Comparison of ENCODE assay signal across 36 mouse cellular contexts in genomic region chr4:88513743-88514142, GRCm38 (mm10). TPM values are rescaled to one million over a fixed set of nuclear protein-coding genes. Genes with fewer than 3 reads are reported as not detected.
DNase-seq lines count a peak whose midpoint lies in the region; ATAC-seq lines count a peak whose summit lies in the region.
"Had no signal": no experiment of that assay in that cellular context is flagged by ENCODE, and none has a peak within 500 bp of the region (broad histone marks: within the 10 kb centered on the region; RNA-seq: fewer than 3 reads in every experiment).

No protein-coding gene starts in this region.

- no peak for DNase-seq in heart, postnatal 14 days
- DNase-seq in liver: peak; percentile 26
- no peak for DNase-seq in ovary, postnatal 36 days (ENCODE audit: low spot score)
- no peak for DNase-seq in left cerebral cortex, adult 9 months (ENCODE audit: low spot score in 2 of 2)
- no peak for DNase-seq in embryo, embryonic 9.5 days (ENCODE audit: extremely low spot score)
- DNase-seq in embryo, embryonic 11 days: no peak
- DNase-seq: cerebellum, adult 8-10 months had no signal

- no peak overlapping the region for H3K4me2 ChIP-seq in heart, embryonic 12.5 days
- H3K4me2 ChIP-seq in liver, embryonic 15.5 days: no peak overlapping the region
- H3K4me2 ChIP-seq: embryonic facial prominence, embryonic 13.5 days; forebrain, embryonic 12.5 days; heart, embryonic 13.5 days; kidney, embryonic 15.5 days; limb, embryonic 15.5 days; lung, embryonic 15.5 days; midbrain, embryonic 13.5 days had no signal

- H3K36me3 ChIP-seq in heart, embryonic 12.5 days: no peaks in the 10 kb centered on the region
- no peaks in the 10 kb centered on the region for H3K36me3 ChIP-seq in liver, embryonic 15.5 days (replicated peaks)
- H3K36me3 ChIP-seq: embryonic facial prominence, embryonic 13.5 days; forebrain, embryonic 12.5 days; heart, embryonic 13.5 days; kidney, embryonic 15.5 days; limb, embryonic 10.5 days; limb, embryonic 15.5 days; lung, embryonic 15.5 days; midbrain, embryonic 13.5 days had no signal

- no peak overlapping the region for H3K9ac ChIP-seq in heart, embryonic 12.5 days
- no peak overlapping the region for H3K9ac ChIP-seq in liver, embryonic 15.5 days
- H3K9ac ChIP-seq: embryonic facial prominence, embryonic 13.5 days; forebrain, embryonic 12.5 days; heart, embryonic 13.5 days; kidney, embryonic 15.5 days; limb, embryonic 15.5 days; lung, embryonic 15.5 days; midbrain, embryonic 13.5 days had no signal

- 65% methylated on average over 4 of the region's 4 CpGs for WGBS in heart, embryonic 12.5 days
- 27% methylated on average over 4 of the region's 4 CpGs for WGBS in liver, embryonic 15.5 days (ENCODE audit: insufficient replicate concordance)

- H3K27ac ChIP-seq in heart, embryonic 12.5 days (ENCODE audit: poor library complexity, severe bottlenecking): no peak overlapping the region
- no peak overlapping the region for H3K27ac ChIP-seq in liver, embryonic 15.5 days (replicated peaks)
- H3K27ac ChIP-seq: forebrain, embryonic 12.5 days; heart, embryonic 13.5 days; layer of hippocampus, adult 2 months; limb, embryonic 10.5 days; limb, embryonic 15.5 days; lung, embryonic 15.5 days; midbrain, embryonic 13.5 days had no signal

- no peak overlapping the region for H3K4me3 ChIP-seq in heart, embryonic 12.5 days
- H3K4me3 ChIP-seq in liver, embryonic 15.5 days (replicated peaks): no peak overlapping the region
- H3K4me3 ChIP-seq: embryonic facial prominence, embryonic 13.5 days; erythroblast, embryonic 14.5 days; forebrain, embryonic 12.5 days; heart, embryonic 13.5 days; kidney, embryonic 15.5 days; layer of hippocampus, adult 2 months; limb, embryonic 10.5 days; limb, embryonic 15.5 days; lung, embryonic 15.5 days; midbrain, embryonic 13.5 days had no signal

- intact Hi-C loops in heart, postnatal 14 days (cut with DNase I): loop anchor here (5.0 to 10.0 kb wide), 2 partner anchors 71 to 159 kb away; no protein-coding TSS in a partner anchor

- no peaks in the 10 kb centered on the region for H3K27me3 ChIP-seq in heart, embryonic 12.5 days (replicated peaks)
- H3K27me3 ChIP-seq in liver, embryonic 15.5 days: no peaks in the 10 kb centered on the region
- H3K27me3 ChIP-seq: embryonic facial prominence, embryonic 13.5 days; forebrain, embryonic 12.5 days; heart, embryonic 13.5 days; kidney, embryonic 15.5 days; limb, embryonic 15.5 days; lung, embryonic 15.5 days; megakaryocyte, embryonic 14.5 days; midbrain, embryonic 13.5 days had no signal

- H3K4me1 ChIP-seq in heart, embryonic 12.5 days (replicated peaks): peaks cover 20% of the 10 kb centered on the region
- peaks cover 10% of the 10 kb centered on the region for H3K4me1 ChIP-seq in liver, embryonic 15.5 days (replicated peaks)
- H3K4me1 ChIP-seq: limb, embryonic 15.5 days; midbrain, embryonic 13.5 days had no signal

- H3K9me3 ChIP-seq in heart, embryonic 12.5 days (replicated peaks): no peaks in the 10 kb centered on the region
- no peaks in the 10 kb centered on the region for H3K9me3 ChIP-seq in liver, embryonic 15.5 days (replicated peaks)
- H3K9me3 ChIP-seq: embryonic facial prominence, embryonic 13.5 days; forebrain, embryonic 12.5 days; heart, embryonic 13.5 days; kidney, embryonic 15.5 days; limb, embryonic 10.5 days; limb, embryonic 15.5 days; lung, embryonic 15.5 days; megakaryocyte, embryonic 14.5 days; midbrain, embryonic 13.5 days had no signal

- peak; percentile 52; the same call in 1 of the 2 replicates for ATAC-seq in heart, embryonic 12.5 days (ENCODE audit: insufficient number of reproducible peaks, low FRiP score)
- peak; percentile 72 for ATAC-seq in liver, embryonic 15.5 days (ENCODE audit: insufficient read depth)
- ATAC-seq: hindbrain, embryonic 16.5 days; midbrain, embryonic 13.5 days had no signal

RNA-seq across cellular contexts. Expression of gene Ifnb1, which starts 8.8 kb away (rescaled TPM):
- polyA plus RNA-seq in heart, embryonic 12.5 days (2016; fragmentation: Nextera tagmentation; extraction: Ambion mirVana): not detected in 2 replicates
- total RNA-seq in heart, postnatal 14 days (2021): not detected
- polyA plus RNA-seq in liver, embryonic 15.5 days (2015; fragmentation: Nextera tagmentation; extraction: Ambion mirVana): not detected in 2 replicates
- total RNA-seq: adrenal gland, adult 2 months; adrenal gland, postnatal 36 days; gastrocnemius, postnatal 14 days; granulocyte monocyte progenitor cell, adult 5-6 weeks; heart, postnatal 25 days; layer of hippocampus, adult 2 months; layer of hippocampus, postnatal 25 days; left cerebral cortex, adult 8-10 months; monocyte, adult 5-6 weeks had no signal
- polyA plus RNA-seq: activated CD4-positive, CD25-positive, alpha-beta regulatory T cell, adult 4 months; adrenal gland, adult 2 months; brain, embryonic 14.5 days; CD4-positive, CD25-positive, alpha-beta regulatory T cell, adult 4 months; embryonic facial prominence, embryonic 13.5 days; erythroblast, embryonic 14.5 days; forebrain, embryonic 12.5 days; heart, embryonic 13.5 days; hindbrain, embryonic 11.5 days; hindbrain, embryonic 16.5 days; intestine, embryonic 14.5 days; kidney, embryonic 15.5 days; limb, embryonic 10.5 days; limb, embryonic 15.5 days; lung, embryonic 15.5 days; midbrain, embryonic 13.5 days; neural tube, embryonic 14.5 days; stomach, embryonic 16.5 days had no signal

RNA-seq across cellular contexts. Expression of gene Ifna15, which starts 44.3 kb away (rescaled TPM):
- polyA plus RNA-seq in heart, embryonic 12.5 days (2016; fragmentation: Nextera tagmentation; extraction: Ambion mirVana): not detected in 2 replicates
- not detected for total RNA-seq in heart, postnatal 14 days (2021)
- polyA plus RNA-seq in liver, embryonic 15.5 days (2015; fragmentation: Nextera tagmentation; extraction: Ambion mirVana): not detected in 2 replicates
- total RNA-seq: adrenal gland, adult 2 months; adrenal gland, postnatal 36 days; gastrocnemius, postnatal 14 days; granulocyte monocyte progenitor cell, adult 5-6 weeks; heart, postnatal 25 days; layer of hippocampus, adult 2 months; layer of hippocampus, postnatal 25 days; left cerebral cortex, adult 8-10 months; monocyte, adult 5-6 weeks had no signal
- polyA plus RNA-seq: activated CD4-positive, CD25-positive, alpha-beta regulatory T cell, adult 4 months; adrenal gland, adult 2 months; brain, embryonic 14.5 days; CD4-positive, CD25-positive, alpha-beta regulatory T cell, adult 4 months; embryonic facial prominence, embryonic 13.5 days; erythroblast, embryonic 14.5 days; forebrain, embryonic 12.5 days; heart, embryonic 13.5 days; hindbrain, embryonic 11.5 days; hindbrain, embryonic 16.5 days; intestine, embryonic 14.5 days; kidney, embryonic 15.5 days; limb, embryonic 10.5 days; limb, embryonic 15.5 days; lung, embryonic 15.5 days; midbrain, embryonic 13.5 days; neural tube, embryonic 14.5 days; stomach, embryonic 16.5 days had no signal

RNA-seq across cellular contexts. Expression of gene Ifna14, which starts 57.9 kb away (rescaled TPM):
- polyA plus RNA-seq in heart, embryonic 12.5 days (2016; fragmentation: Nextera tagmentation; extraction: Ambion mirVana): not detected in 2 replicates
- total RNA-seq in heart, postnatal 14 days (2021): not detected
- not detected in 2 replicates for polyA plus RNA-seq in liver, embryonic 15.5 days (2015; fragmentation: Nextera tagmentation; extraction: Ambion mirVana)
- total RNA-seq: adrenal gland, adult 2 months; adrenal gland, postnatal 36 days; gastrocnemius, postnatal 14 days; granulocyte monocyte progenitor cell, adult 5-6 weeks; heart, postnatal 25 days; layer of hippocampus, adult 2 months; layer of hippocampus, postnatal 25 days; left cerebral cortex, adult 8-10 months; monocyte, adult 5-6 weeks had no signal
- polyA plus RNA-seq: activated CD4-positive, CD25-positive, alpha-beta regulatory T cell, adult 4 months; adrenal gland, adult 2 months; brain, embryonic 14.5 days; CD4-positive, CD25-positive, alpha-beta regulatory T cell, adult 4 months; embryonic facial prominence, embryonic 13.5 days; erythroblast, embryonic 14.5 days; forebrain, embryonic 12.5 days; heart, embryonic 13.5 days; hindbrain, embryonic 11.5 days; hindbrain, embryonic 16.5 days; intestine, embryonic 14.5 days; kidney, embryonic 15.5 days; limb, embryonic 10.5 days; limb, embryonic 15.5 days; lung, embryonic 15.5 days; midbrain, embryonic 13.5 days; neural tube, embryonic 14.5 days; stomach, embryonic 16.5 days had no signal
